Mouse (Mus musculus) brown adipose tissue, adult 24 weeks (tissue): Measurements from ENCODE around the gene Espl1. TPM values are rescaled to one million over a fixed set of nuclear protein-coding genes. Genes with fewer than 3 reads are reported as not detected.

ENCODE experiments used
- H3K27ac ChIP-seq: fragments of 200-500 bp; replicated peaks from 2 replicates; pipeline ENCODE4 v1.5.1; 2012; ENCODE audit warnings: low read depth, mild to moderate bottlenecking, low read length
- H3K4me1 ChIP-seq: fragments of 200-500 bp; 2 replicates; pipeline ENCODE4 v1.6.1; 2012; ENCODE audit warnings: low read length, mixed read lengths; ENCODE audit not compliant: control insufficient read depth, insufficient read depth, insufficient read length
- H3K4me3 ChIP-seq: fragments of 200-500 bp; 2 replicates; pipeline ENCODE4 v1.5.1; 2012; ENCODE audit warnings: low read depth, mild to moderate bottlenecking, low read length, moderate library complexity; ENCODE audit not compliant: insufficient read depth
- polyA plus RNA-seq: library from polyadenylated mRNA; stranded (reverse); fragments of >200 nt; gene quantifications from 2 replicates; pipeline ENCODE4 v1.2.4, GENCODE M21; 2012; ENCODE audit not compliant: missing spikeins, insufficient read depth, insufficient read length

The Espl1 gene
- polyA plus RNA-seq, 1 experiment = 1.5 TPM

GRCm38 (mm10) chr15:102362648-102363047 is 66.6 kb downstream of the Espl1 start:
- Histone ChIP-seq H3K27ac (no peak overlapping the region), H3K4me3 (no peak overlapping the region), H3K4me1 (no peaks in the 10 kb centered on the region)

DNA sequence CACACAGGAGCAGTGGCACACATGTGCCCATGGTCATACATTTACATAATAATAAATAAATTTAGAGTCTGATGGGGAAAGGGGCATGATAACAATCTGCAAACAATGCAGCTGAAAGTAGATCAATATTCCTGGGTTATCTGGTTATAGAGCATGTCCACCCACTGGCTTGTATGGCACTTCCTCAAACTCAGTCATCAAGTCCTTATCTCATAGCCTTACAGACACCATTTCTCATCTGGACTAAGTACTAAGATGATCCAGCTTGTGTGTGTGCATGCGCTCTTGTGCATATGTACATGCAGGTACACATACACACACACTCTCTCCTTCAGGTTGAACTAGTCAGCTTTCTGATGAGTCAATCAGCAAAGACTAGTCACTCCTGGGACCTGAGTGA is 68.6 kb downstream of the Espl1 start:
- Histone ChIP-seq H3K4me1 (no peaks in the 10 kb centered on the region), H3K27ac (no peak overlapping the region), H3K4me3 (no peak overlapping the region)

DNA sequence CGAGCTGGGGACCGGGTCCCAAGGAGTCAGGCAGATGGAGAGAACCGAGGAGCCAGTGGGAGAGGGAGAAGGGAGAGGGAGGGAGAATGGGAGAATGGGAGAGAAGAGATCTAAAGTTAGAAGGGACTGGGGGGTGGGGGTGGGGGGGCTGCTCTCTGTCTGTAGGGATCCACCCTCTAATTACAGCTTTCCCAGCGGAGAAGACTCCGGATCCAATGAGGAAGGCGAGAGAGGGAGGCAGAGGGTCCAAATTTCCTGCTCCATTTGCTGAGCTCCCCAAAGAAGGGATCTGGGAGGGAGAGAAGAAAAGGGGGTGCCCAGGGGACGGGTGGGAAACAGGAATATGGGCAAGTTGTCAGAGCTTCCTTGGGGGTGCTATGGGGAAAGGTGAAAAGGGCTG is 70.2 kb downstream of the Espl1 start:
- H3K4me1 ChIP-seq = no peaks in the 10 kb centered on the region; the same call in 1 of the 2 replicates
- H3K27ac ChIP-seq = no peak overlapping the region
- H3K4me3 ChIP-seq = no peak overlapping the region

DNA sequence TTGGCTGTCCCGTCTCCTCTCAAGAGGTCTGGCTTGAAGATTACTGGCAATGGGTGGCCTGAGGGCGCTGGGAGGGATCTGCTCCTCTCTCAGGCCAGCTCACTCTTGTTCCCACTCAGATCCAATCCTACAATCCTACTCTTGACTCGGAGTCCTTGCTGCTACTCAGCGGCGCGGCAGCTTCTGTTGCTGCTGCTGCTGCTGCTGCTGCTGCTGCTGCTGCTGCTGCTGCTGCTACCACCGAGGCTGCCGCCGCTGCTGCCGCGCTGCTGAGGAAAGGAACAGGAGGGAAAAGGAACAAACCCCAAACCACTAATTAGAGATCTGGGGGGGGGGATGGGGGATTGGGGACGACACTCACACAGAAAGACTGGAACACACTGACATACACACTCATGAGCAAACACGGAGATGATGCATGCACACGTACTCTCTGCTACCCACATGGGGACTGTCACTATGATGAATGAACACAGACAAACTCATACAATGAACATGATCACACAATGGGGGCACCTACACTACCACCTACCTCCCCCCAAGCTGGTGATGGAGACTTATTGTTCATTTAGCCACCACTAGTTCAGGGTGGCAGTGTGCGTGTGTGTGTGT is 70.8 kb downstream of the Espl1 start, which contains the start of gene Sp7:
TSS of gene Sp7 (minus strand) at position 450 of the 612 bp plus-strand sequence.
- Histone ChIP-seq H3K27ac (no peak within 1 kb of the TSS), H3K4me1 (no peaks in the 10 kb centered on the region; the same call in 1 of the 2 replicates), H3K4me3 (no peak within 1 kb of the TSS)

- Histone ChIP-seq H3K4me1 (no peaks in the 10 kb centered on the region; the same call in 1 of the 2 replicates), H3K27ac (no peak overlapping the region), H3K4me3 (no peak overlapping the region)
Observed at GRCm38 (mm10) chr15:102369972-102370371, 73.9 kb downstream of the Espl1 start.

- H3K4me1 ChIP-seq = no peaks in the 10 kb centered on the region; the same call in 1 of the 2 replicates
- H3K27ac ChIP-seq = no peak overlapping the region
- no peak overlapping the region for H3K4me3 ChIP-seq
Observed at GRCm38 (mm10) chr15:102370727-102371126, 74.7 kb downstream of the Espl1 start.

Other genes with a start within 250 kb of the Espl1 start
- gene Eif4b, start 222.5 kb upstream of the Espl1 start, polyA plus RNA-seq = 47.9 and 93.9 TPM in 2 replicates
- gene Tns2, start 195.9 kb upstream of the Espl1 start, polyA plus RNA-seq = 49.0 and 90.1 TPM in 2 replicates
- 8.6 and 12.8 TPM in 2 replicates for gene Spryd3, start 160.0 kb upstream of the Espl1 start, polyA plus RNA-seq
- 30.2 and 52.1 TPM in 2 replicates for gene Igfbp6, start 151.9 kb upstream of the Espl1 start, polyA plus RNA-seq
- not detected in 2 replicates for gene Soat2, start 145.7 kb upstream of the Espl1 start, polyA plus RNA-seq
- 15.9 and 18.0 TPM in 2 replicates for gene Zfp740, start 93.0 kb upstream of the Espl1 start, polyA plus RNA-seq
- gene Csad, start 91.5 kb upstream of the Espl1 start, polyA plus RNA-seq = 137 and 181 TPM in 2 replicates
- gene Itgb7, start 64.3 kb upstream of the Espl1 start, polyA plus RNA-seq = 2.0 and 4.6 TPM in 2 replicates
- 10.3 and 12.1 TPM in 2 replicates for gene Rarg, start 38.7 kb upstream of the Espl1 start, polyA plus RNA-seq
- gene Gm9918, start 25.7 kb upstream of the Espl1 start, polyA plus RNA-seq = not detected in 2 replicates
- 17.0 and 20.0 TPM in 2 replicates for gene Mfsd5, start 16.8 kb upstream of the Espl1 start, polyA plus RNA-seq
- gene Pfdn5, start 29.9 kb downstream of the Espl1 start, polyA plus RNA-seq = 371 and 394 TPM in 2 replicates
- 29.4 and 35.9 TPM in 2 replicates for gene Myg1, start 35.4 kb downstream of the Espl1 start, polyA plus RNA-seq
- gene Aaas, start 54.5 kb downstream of the Espl1 start, polyA plus RNA-seq = 13.2 and 20.7 TPM in 2 replicates
- not detected in 2 replicates for gene Sp7, start 70.9 kb downstream of the Espl1 start, polyA plus RNA-seq
- 16.1 and 17.9 TPM in 2 replicates for gene Sp1, start 109.9 kb downstream of the Espl1 start, polyA plus RNA-seq
- gene Amhr2, start 149.1 kb downstream of the Espl1 start, polyA plus RNA-seq = 1.9 and 4.0 TPM in 2 replicates
- 36.8 and 54.7 TPM in 2 replicates for gene Prr13, start 162.8 kb downstream of the Espl1 start, polyA plus RNA-seq
- 331 and 338 TPM in 2 replicates for gene Pcbp2, start 174.3 kb downstream of the Espl1 start, polyA plus RNA-seq
- gene Gm10337, start 207.5 kb downstream of the Espl1 start, polyA plus RNA-seq = not detected in 2 replicates
- 1.9 and 2.1 TPM in 2 replicates for gene Map3k12, start 220.8 kb downstream of the Espl1 start, polyA plus RNA-seq
- 21.2 and 23.6 TPM in 2 replicates for gene Tarbp2, start 221.9 kb downstream of the Espl1 start, polyA plus RNA-seq
- gene Npff, start 228.7 kb downstream of the Espl1 start, polyA plus RNA-seq = 1.2 TPM in 1 of 2 replicates, not detected in the other